Mouse (Mus musculus) bone marrow, adult 2 months (tissue): ENCODE data around the gene Rbm20.

ENCODE experiments used
- CTCF ChIP-seq: fragments of 200-500 bp; IDR thresholded peaks from 2 replicates; pipeline ENCODE4 v1.5.1; 2011; ENCODE audit warnings: low read length, control low read depth; ENCODE audit not compliant: control insufficient read depth, insufficient read depth
- POLR2A ChIP-seq: fragments of 200-500 bp; IDR thresholded peaks from 2 replicates; pipeline ENCODE4 v1.6.1; 2011; ENCODE audit warnings: low read depth, mild to moderate bottlenecking, control low read depth, low read length, borderline replicate concordance; ENCODE audit not compliant: control insufficient read depth

DNA sequence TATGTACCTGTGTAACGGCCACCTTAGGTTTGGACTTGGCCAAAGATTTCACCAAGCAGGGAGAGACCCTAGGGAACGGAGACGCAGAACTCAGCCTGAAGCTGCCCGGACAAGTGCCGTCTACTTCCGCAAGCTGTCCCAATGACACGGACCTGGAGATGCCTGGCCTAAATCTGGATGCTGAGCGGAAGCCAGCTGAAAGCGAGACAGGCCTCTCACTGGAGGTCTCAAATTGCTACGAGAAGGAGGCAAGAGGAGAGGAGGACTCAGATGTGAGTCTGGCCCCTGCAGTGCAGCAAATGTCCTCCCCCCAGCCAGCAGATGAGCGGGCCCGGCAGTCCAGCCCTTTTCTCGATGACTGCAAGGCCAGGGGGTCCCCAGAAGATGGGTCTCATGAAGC is 174.2 kb downstream of the Rbm20 start:
- TF ChIP-seq CTCF = no peak
- no peak for TF ChIP-seq POLR2A
